Mouse (Mus musculus): ENCODE data around the gene Armc12.

DNA sequence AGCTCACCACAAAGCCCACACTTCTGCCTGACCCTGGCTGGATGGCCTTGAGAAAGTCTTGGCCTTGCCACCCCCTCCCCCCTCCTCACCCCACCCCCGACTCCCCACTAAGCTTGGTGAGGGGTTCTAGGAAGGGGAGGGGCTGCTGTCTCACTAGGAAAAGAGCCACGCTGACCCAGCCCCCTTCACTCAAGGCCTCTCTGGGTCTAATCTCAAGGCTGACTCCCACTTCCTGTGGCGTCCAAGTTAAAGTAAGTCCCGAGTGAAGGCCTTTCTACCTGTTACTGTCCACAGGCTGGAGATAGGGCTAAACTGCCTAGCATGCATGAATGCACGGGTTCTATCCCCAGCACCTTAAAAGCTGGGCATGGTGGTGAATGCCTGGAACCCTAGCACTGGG is 23.1 kb upstream of the Armc12 start:
- TF ChIP-seq CTCF (IDR thresholded peaks at IDR 0.05; ENCODE audit: low read depth, low read length) (no peak), POLR2A (IDR thresholded peaks at IDR 0.05; ENCODE audit: borderline replicate concordance, low read depth, low read length) (no peak)

All from bone marrow macrophage, adult 2 months (primary cell).